Mouse (Mus musculus) forebrain, postnatal 0 days (tissue): Measurements from ENCODE around the gene Gm49318. TPM values are rescaled to one million over a fixed set of nuclear protein-coding genes. Genes with fewer than 3 reads are reported as not detected.

Source experiments
- ATAC-seq: fragments of 200-750 bp; cut with Nextera tagmentation; 2 replicates; pipeline ENCODE4 v1.8.0; 2017; ENCODE audit warnings: mild to moderate bottlenecking, moderate library complexity
- DNase-seq: peaks from one replicate; pipeline ENCODE4 v3.0.0-alpha.2; 2015
- H3K27ac ChIP-seq: fragments of 300-500 bp; sonication (generic); 2 replicates; pipeline ENCODE4 v1.5.1; 2014; ENCODE audit warnings: low read depth, mild to moderate bottlenecking, antibody characterized with exemption, low read length, moderate library complexity, mixed read lengths
- H3K27me3 ChIP-seq: fragments of 300-500 bp; sonication (generic); 2 replicates; pipeline ENCODE4 v1.6.1; 2014; ENCODE audit warnings: mild to moderate bottlenecking, low read length, mixed read lengths; ENCODE audit not compliant: insufficient read depth
- H3K36me3 ChIP-seq: fragments of 300-500 bp; sonication (generic); 2 replicates; pipeline ENCODE4 v1.6.1; 2014; ENCODE audit warnings: mild to moderate bottlenecking, moderate library complexity; ENCODE audit not compliant: insufficient read depth
- H3K4me1 ChIP-seq: fragments of 300-500 bp; sonication (generic); 2 replicates; pipeline ENCODE4 v1.6.1; 2014; ENCODE audit warnings: antibody characterized with exemption; ENCODE audit not compliant: insufficient read depth
- H3K4me2 ChIP-seq: fragments of 300-500 bp; sonication (generic); 2 replicates; pipeline ENCODE4 v1.6.1; 2014; ENCODE audit warnings: low read depth, mild to moderate bottlenecking, moderate library complexity
- H3K4me3 ChIP-seq: fragments of 300-500 bp; sonication (generic); 2 replicates; pipeline ENCODE4 v1.5.1; 2014; ENCODE audit warnings: low read depth, low read length, mixed read lengths
- H3K9ac ChIP-seq: fragments of 300-500 bp; sonication (generic); 2 replicates; pipeline ENCODE4 v1.6.1; 2014; ENCODE audit warnings: mild to moderate bottlenecking
- H3K9me3 ChIP-seq: fragments of 300-500 bp; sonication (generic); 2 replicates; pipeline ENCODE4 v1.6.1; 2016; ENCODE audit warnings: low read length
- CTCF ChIP-seq: sonication (generic); IDR thresholded peaks from 2 replicates; pipeline ENCODE4 v1.5.1; 2016; ENCODE audit warnings: antibody characterized with exemption, control low read depth, low read depth
- WGBS: fragments of 180-500 bp; shearing (Covaris S2); extraction: QIAGEN DNeasy Blood & Tissue Kit; methylation state at CpG from one replicate; pipeline ENCODE4 v1.1.7; 2014; 5-methylcytosine and 5-hydroxymethylcytosine counted together
- polyA plus RNA-seq: library from polyadenylated mRNA; unstranded; fragments of >200 nt; fragmentation: Nextera tagmentation; extraction: Ambion mirVana; gene quantifications from 2 replicates; pipeline ENCODE4 v1.2.1, GENCODE M21; 2015
- total RNA-seq: library from RNA; depleted of rRNA; stranded (reverse); fragments of >200 nt; gene quantifications from 2 replicates; pipeline ENCODE4 v1.2.3, GENCODE M21; 2014; rRNA removed

Gm49318 gene
- total RNA-seq, result not detected in 2 replicates
- not detected in 2 replicates for polyA plus RNA-seq

DNA sequence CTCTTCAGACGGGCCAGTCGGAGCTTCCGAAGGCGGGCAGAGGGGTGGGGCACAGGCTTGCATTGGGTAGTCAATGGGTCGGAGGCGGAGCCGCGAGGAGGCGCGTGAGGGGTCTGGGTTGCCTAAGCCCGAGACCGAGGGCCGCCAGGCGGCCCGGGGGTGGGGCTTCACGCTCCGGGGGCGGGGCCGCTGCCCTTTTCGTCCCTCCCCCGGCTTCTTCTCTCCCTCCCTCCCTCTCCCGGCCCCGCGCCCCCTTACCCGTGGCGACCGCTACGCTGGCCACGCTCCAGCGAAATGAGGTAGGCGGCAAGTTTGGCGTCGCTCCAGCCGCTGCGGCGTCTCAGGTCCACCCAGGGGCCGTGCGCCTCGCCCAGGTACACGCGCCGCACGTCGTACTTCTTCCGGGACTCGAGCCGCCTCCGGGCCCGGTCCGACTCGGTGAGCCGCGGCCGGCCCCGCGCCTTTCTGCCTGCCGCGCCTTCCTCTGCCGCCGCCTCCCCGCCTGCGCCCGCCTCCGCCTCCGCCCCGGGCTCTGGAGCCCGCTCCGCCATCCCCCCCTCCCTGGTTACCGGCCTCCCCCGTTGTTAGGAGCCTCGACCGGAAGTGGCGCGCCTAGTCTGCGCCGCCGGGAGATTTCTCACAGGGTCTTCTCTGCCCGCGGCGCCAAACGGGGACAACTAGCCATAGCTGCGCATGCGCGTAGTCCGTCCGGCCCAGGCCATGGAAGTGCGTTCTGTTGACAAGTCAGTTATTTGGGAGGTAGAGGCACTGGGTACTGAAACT, at the start of gene Gm49318, which contains the start of gene Zfp653:
Gene Gm49318, minus strand, starts transcription at position 469 of the 783 bp plus-strand sequence.
Gene Zfp653, minus strand, starts transcription at position 586 of the 783 bp plus-strand sequence.
- Histone ChIP-seq H3K9me3 (no peaks in the 10 kb centered on the region), H3K36me3 (peaks cover 46% of the 10 kb centered on the region), H3K27ac (peak within 1 kb of the TSS; percentile 96), H3K4me1 (0 out of 2 replicates have a peak, but pooled peaks cover 4% of the 10 kb centered on the region), H3K4me3 (peak within 1 kb of the TSS; percentile 79), H3K9ac (peak within 1 kb of the TSS; percentile 88), H3K27me3 (no peaks in the 10 kb centered on the region), H3K4me2 (peak within 1 kb of the TSS; percentile 59)
- ATAC-seq (peak; percentile 97), DNase-seq (peak; percentile 99)
- WGBS, result under 1% methylated on average over 72 of the region's 87 CpGs
- peak; percentile 26 for TF ChIP-seq CTCF

DNA sequence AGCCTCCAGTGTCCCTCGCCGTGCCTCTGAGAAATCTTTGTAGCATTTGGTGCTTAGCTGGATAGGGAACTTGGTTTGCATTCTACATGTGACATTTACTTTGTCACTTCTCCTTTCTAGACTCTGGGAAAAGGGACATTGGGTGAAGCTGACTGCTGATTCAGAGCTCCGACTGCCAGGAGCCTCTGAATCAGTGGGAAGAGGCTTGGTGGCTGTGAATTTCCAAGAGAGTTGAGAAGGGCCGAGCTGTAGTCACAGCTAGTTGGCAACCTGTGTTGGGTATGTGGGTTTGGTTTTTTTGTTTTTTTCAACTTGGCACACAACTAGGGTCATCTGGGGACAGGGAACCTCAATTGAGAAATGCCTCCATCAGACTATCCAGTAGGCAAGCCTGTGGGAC, 48.5 kb upstream of the Gm49318 start:
- Histone ChIP-seq H3K4me2 (no peak overlapping the region), H3K36me3 (no peaks in the 10 kb centered on the region), H3K4me1 (peaks cover 9% of the 10 kb centered on the region; the same call in 1 of the 2 replicates), H3K4me3 (no peak overlapping the region), H3K27ac (no peak overlapping the region), H3K27me3 (no peaks in the 10 kb centered on the region), H3K9ac (no peak overlapping the region), H3K9me3 (no peaks in the 10 kb centered on the region)
- 89% methylated on average over 4 of the region's 4 CpGs for WGBS
- ATAC-seq, result no peak
- TF ChIP-seq CTCF, result no peak
- no peak for DNase-seq

DNA sequence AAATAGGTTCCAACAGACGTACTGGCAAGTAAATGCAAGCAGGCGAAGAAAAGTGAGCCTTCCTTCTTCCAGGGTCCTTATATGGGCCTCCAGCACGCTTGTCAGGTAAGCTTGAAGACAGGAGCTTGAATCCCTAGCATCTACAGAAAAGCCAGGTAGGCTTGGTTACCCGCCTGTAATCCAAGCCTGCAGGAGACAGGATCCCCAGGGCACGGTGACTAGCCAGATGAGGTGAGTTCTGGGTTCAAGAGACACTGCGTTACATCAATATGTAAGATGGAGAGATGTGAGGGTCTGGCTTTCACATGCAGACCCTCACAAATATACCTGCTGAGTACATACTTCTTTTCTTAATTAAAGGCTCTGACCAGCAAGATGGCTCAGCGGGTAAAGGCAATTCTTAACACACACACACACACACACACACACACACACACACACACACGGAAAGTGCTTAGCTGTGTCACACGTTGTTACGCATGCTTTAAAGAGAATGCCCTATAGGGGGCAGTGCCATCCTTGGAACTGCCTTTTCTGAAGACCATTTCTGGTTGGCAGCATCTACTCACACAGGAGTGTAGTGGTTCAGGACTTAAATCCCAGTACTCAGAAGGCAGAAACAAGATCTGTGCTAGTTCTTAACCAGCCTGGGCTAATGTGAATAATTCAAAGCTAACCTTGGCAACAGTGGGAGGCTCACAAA, 46.8 kb upstream of the Gm49318 start:
- Histone ChIP-seq H3K4me3 (peak overlapping the region; percentile 72), H3K9ac (no peak overlapping the region; the same call in 1 of the 2 replicates), H3K4me1 (peaks cover 9% of the 10 kb centered on the region; the same call in 1 of the 2 replicates), H3K27me3 (no peaks in the 10 kb centered on the region), H3K27ac (no peak overlapping the region), H3K36me3 (peaks cover 8% of the 10 kb centered on the region; the same call in 1 of the 2 replicates), H3K9me3 (no peaks in the 10 kb centered on the region), H3K4me2 (peak overlapping the region; percentile 59)
- DNase-seq (peak; percentile 72), ATAC-seq (no peak)
- WGBS, result 40% methylated on average over 10 of the region's 10 CpGs
- TF ChIP-seq CTCF, result peak; percentile 76

DNA sequence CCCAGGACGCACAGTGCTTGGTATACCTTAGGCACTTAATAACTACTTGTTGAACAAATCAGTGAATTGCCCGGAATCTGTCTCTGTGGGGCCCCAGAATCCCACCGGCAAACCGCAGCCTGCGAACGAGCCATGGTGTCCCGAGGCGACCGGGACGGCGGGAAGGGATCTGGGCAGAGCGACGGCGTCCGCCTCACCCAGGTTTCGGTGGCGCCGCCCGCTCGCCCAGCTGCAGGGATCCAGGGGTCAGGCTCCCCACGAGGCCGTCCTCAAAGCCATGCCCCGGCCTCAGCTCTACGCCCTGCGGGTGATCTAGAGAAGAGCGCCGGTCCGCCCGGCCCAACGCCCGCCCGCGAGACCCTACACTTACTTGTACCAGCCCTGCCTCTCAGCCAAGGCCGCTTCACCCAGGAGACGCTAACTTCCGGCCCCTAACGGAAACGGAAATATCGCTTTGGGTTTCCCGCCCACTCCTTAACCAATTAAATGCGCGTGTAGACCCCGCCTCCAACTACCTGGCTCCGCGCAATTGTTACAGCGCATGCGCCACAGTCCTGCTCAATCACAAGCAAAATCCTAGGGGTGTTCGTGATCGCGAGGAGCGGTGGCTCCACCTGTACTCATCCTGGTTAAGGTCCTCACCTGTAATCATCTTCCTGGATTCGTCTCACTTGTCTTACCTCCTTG, 45.8 kb upstream of the Gm49318 start, which contains the start of gene Elof1:
Gene Elof1, minus strand, starts transcription at position 433 of the 687 bp plus-strand sequence.
- Histone ChIP-seq H3K27me3 (no peaks in the 10 kb centered on the region), H3K9me3 (no peaks in the 10 kb centered on the region), H3K4me1 (peaks cover 9% of the 10 kb centered on the region; the same call in 1 of the 2 replicates), H3K9ac (peak within 1 kb of the TSS; percentile 77), H3K4me2 (peak within 1 kb of the TSS; percentile 59), H3K36me3 (peaks cover 18% of the 10 kb centered on the region), H3K4me3 (peak within 1 kb of the TSS; percentile 72), H3K27ac (peak within 1 kb of the TSS; percentile 55; the same call in 1 of the 2 replicates)
- no peak for TF ChIP-seq CTCF
- under 1% methylated on average over 52 of the region's 52 CpGs for WGBS
- ATAC-seq (peak; percentile 98), DNase-seq (peak; percentile 98)

DNA sequence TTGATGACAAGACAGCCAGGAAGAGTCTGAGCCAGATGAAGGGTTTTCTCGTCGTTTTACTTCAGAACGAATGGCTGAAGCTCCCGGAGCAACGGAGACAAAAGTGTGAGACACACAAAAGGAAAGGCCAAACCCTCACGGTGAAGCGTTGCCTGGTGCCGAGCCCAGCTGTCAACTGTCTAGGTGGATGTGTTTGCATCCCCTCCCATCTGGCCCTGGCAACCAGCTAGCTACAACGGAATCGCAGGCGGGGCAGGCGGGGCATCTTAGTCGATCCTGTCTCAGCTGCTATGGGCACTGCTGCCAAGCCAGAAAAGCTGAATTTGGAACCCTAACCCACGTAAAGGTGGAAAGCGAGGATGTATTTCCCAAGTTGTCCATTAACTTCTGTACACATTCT, 45.0 kb upstream of the Gm49318 start:
- DNase-seq (no peak), ATAC-seq (no peak)
- Histone ChIP-seq H3K27me3 (no peaks in the 10 kb centered on the region), H3K4me1 (peaks cover 9% of the 10 kb centered on the region; the same call in 1 of the 2 replicates), H3K9ac (peak overlapping the region; percentile 77), H3K4me2 (peak overlapping the region; percentile 59), H3K27ac (no peak overlapping the region), H3K4me3 (peak overlapping the region; percentile 72), H3K9me3 (no peaks in the 10 kb centered on the region), H3K36me3 (peaks cover 21% of the 10 kb centered on the region)
- WGBS, result 19% methylated on average over 15 of the region's 15 CpGs
- no peak for TF ChIP-seq CTCF

DNA sequence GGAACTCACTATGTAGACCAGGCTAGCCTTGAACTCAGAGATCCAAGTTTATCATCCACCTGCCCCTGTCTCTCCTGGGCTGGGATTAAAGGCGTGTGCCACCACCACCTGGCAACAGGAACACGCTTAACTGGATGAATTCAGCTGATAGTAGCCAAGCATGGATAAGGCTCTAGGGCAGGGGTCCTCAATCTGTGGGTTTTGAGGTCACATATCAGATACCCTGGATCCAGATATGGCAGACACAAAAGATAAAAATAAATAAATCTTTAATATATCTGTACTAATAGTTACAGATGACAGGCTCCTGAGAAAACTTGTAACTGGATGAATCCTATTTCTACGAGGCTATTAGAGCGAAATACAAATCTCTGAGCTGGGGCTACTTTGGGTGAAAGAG, 44.6 kb upstream of the Gm49318 start:
- no peak for TF ChIP-seq CTCF
- Histone ChIP-seq H3K36me3 (peaks cover 25% of the 10 kb centered on the region), H3K27me3 (no peaks in the 10 kb centered on the region), H3K27ac (no peak overlapping the region), H3K4me3 (peak overlapping the region; percentile 72), H3K9me3 (no peaks in the 10 kb centered on the region), H3K4me2 (peak overlapping the region; percentile 59), H3K4me1 (peaks cover 9% of the 10 kb centered on the region; the same call in 1 of the 2 replicates), H3K9ac (no peak overlapping the region)
- 88% methylated on average over 4 of the region's 4 CpGs for WGBS
- no peak for DNase-seq
- no peak for ATAC-seq
